Mouse (Mus musculus): ENCODE data around the gene Ctu2. TPM values are rescaled to one million over a fixed set of nuclear protein-coding genes. Genes with fewer than 3 reads are reported as not detected.

Ctu2 gene
- total RNA-seq, 1 experiment from 2014 or later: 10.0 TPM

GRCm38 (mm10) chr8:122442781-122443180 lies 33.2 kb upstream of the Ctu2 start:
- no peak for ATAC-seq (replicated peaks in 1 of 2; ENCODE audit: insufficient read depth in 1 of 2, low FRiP score in 2 of 2, low TSS enrichment in 1 of 2, low read depth in 1 of 2, poor library complexity in 2 of 2, severe bottlenecking in 2 of 2)

DNA sequence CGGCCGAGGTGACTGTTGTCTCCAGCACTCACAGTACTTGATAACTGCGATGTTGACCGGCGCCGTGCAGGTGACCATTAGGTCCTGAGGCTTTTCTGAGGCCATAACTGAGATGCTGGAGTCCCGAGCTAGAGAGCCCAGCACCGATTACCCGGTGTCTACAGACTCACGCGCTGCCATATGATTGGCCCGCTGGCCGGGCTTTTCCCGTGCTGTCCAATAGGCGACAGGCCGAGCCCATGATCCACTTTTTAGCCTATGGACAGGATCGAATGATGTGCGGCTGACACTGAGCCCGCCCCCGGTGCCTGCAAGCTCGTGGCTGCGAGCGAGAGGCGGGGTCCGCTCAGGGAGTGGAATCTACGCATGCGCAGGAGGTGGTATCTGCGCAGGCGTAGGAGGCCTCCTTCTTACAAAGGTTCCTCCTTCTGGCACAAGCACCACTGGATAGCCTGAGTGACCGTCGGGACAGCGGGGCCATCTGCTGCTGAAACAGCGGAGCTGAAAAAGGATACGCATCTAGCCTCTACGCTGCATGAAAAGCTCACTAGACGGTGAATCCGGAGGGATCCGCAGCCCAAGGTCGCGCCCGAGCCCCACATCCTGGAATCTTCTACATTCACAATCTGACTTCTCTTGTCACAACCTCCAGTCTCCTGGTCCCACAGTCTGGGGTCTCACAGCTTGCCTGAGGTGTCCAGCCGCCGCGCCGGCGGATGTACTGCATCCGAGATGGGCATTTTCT lies 32.5 kb upstream of the Ctu2 start, which contains the start of gene Mvd:
Mvd (minus strand) TSS at position 161 of the 745 bp plus-strand sequence.
- ATAC-seq (replicated peaks in 1 of 2; ENCODE audit: insufficient read depth in 1 of 2, low FRiP score in 2 of 2, low TSS enrichment in 1 of 2, low read depth in 1 of 2, poor library complexity in 2 of 2, severe bottlenecking in 2 of 2): peak; percentile 94 to 97

GRCm38 (mm10) chr8:122444058-122444748 lies 31.7 kb upstream of the Ctu2 start:
- peak; percentile 4 to 8; a peak in 1 of 4 replicates for ATAC-seq (replicated peaks in 1 of 2; ENCODE audit: insufficient read depth in 1 of 2, low FRiP score in 2 of 2, low TSS enrichment in 1 of 2, low read depth in 1 of 2, poor library complexity in 2 of 2, severe bottlenecking in 2 of 2)

GRCm38 (mm10) chr8:122445203-122445602 lies 30.7 kb upstream of the Ctu2 start:
- ATAC-seq (replicated peaks in 1 of 2; ENCODE audit: insufficient read depth in 1 of 2, low FRiP score in 2 of 2, low TSS enrichment in 1 of 2, low read depth in 1 of 2, poor library complexity in 2 of 2, severe bottlenecking in 2 of 2): no peak

GRCm38 (mm10) chr8:122451161-122451703 lies 24.7 kb upstream of the Ctu2 start:
- ATAC-seq (replicated peaks in 1 of 2; ENCODE audit: insufficient read depth in 1 of 2, low FRiP score in 2 of 2, low TSS enrichment in 1 of 2, low read depth in 1 of 2, poor library complexity in 2 of 2, severe bottlenecking in 2 of 2): no peak

DNA sequence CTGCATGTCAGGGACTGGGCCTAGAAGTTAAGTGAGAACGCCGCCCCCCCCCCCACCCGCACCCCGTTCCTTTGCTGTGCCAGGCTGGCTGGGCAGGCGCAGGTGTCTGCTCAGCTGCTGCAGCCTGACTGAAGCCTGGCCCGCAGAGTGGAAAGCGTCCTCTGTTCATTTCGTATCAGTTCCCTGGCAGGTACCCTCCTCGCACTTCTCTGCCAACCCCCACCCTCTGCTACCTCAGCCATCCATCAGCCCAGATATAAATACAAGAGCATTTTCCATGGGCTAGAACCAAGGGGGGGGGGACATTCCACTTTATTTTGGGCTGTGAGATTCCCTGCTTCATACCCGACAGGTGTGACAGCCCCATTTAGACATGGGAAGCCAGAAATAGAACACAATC lies 23.8 kb upstream of the Ctu2 start:
- ATAC-seq (replicated peaks in 1 of 2; ENCODE audit: insufficient read depth in 1 of 2, low FRiP score in 2 of 2, low TSS enrichment in 1 of 2, low read depth in 1 of 2, poor library complexity in 2 of 2, severe bottlenecking in 2 of 2): no peak

DNA sequence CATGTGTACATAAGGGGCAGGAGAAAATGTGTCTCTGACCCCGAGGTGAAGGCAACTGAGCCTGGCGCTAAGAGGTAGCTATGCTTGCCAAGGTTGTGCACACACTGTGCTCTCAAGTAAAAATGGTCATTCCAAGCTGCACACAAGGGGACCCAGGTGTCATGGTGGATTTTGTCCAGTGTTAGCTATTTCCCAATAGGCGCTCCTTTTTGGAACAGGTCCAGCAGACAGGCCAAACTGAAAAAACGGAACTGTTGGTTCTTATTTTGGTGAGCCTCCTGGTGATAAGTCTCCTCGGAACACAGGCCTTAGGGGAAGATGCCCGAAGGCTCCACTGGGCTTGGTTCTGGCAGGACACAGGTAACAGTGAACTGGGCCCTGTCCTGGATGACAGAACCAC lies 21.5 kb upstream of the Ctu2 start:
- ATAC-seq (replicated peaks in 1 of 2; ENCODE audit: insufficient read depth in 1 of 2, low FRiP score in 2 of 2, low TSS enrichment in 1 of 2, low read depth in 1 of 2, poor library complexity in 2 of 2, severe bottlenecking in 2 of 2): no peak

GRCm38 (mm10) chr8:122457171-122457570 lies 18.8 kb upstream of the Ctu2 start:
- ATAC-seq (replicated peaks in 1 of 2; ENCODE audit: insufficient read depth in 1 of 2, low FRiP score in 2 of 2, low TSS enrichment in 1 of 2, low read depth in 1 of 2, poor library complexity in 2 of 2, severe bottlenecking in 2 of 2): no peak

DNA sequence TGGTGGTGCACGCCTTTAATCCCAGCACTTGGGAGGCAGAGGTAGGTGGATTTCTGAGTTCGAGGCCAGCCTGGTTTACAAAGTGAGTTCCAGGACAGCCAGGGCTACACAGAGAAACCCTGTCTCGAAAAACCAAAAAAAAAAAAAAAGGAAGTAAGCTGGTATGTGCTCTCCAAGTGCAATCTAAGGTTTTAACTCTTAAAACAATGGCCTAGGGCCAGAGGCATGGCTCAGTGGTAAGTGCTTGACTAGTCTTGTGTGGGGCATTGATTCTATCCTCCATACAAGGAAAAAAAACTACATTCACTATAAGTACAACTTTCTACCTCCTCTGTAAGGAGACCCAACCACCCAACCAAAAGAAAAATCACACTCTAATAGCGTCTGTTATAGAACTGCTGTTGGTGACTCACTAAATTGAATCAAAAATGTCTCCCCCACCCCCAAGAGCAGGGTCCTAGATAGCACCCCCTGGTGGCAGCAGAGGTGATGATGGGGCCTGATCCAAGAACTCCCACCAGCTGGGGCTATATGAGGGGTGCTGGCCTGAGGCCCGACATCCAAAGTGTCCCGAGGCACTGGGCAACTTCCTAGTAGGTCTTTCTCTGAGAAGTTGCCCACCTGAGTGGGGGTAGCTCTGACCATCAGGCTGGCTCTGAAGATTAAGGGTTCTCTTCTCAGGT lies 16.6 kb upstream of the Ctu2 start:
- no peak for ATAC-seq (replicated peaks in 1 of 2; ENCODE audit: insufficient read depth in 1 of 2, low FRiP score in 2 of 2, low TSS enrichment in 1 of 2, low read depth in 1 of 2, poor library complexity in 2 of 2, severe bottlenecking in 2 of 2)

DNA sequence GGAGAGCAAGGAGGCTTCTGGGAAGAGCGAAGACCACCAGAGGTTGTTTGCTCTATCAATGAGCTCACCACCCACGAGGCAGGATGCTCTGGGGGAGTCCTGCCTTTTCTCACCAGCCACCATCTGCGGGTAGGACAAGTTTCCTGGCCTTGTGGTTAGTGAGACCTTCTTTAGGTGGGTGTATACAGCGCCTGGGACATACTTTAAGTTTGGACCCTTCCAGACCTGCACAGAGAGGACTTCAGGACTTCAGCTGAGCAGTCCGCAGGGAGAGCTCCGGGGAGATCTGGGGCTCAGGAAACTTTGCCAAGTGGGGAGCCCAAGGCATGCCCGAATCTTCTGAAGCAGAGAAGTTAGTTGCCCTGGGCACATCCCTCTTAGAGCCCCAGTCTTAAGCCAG lies 16.0 kb upstream of the Ctu2 start:
- no peak for ATAC-seq (replicated peaks in 1 of 2; ENCODE audit: insufficient read depth in 1 of 2, low FRiP score in 2 of 2, low TSS enrichment in 1 of 2, low read depth in 1 of 2, poor library complexity in 2 of 2, severe bottlenecking in 2 of 2)

DNA sequence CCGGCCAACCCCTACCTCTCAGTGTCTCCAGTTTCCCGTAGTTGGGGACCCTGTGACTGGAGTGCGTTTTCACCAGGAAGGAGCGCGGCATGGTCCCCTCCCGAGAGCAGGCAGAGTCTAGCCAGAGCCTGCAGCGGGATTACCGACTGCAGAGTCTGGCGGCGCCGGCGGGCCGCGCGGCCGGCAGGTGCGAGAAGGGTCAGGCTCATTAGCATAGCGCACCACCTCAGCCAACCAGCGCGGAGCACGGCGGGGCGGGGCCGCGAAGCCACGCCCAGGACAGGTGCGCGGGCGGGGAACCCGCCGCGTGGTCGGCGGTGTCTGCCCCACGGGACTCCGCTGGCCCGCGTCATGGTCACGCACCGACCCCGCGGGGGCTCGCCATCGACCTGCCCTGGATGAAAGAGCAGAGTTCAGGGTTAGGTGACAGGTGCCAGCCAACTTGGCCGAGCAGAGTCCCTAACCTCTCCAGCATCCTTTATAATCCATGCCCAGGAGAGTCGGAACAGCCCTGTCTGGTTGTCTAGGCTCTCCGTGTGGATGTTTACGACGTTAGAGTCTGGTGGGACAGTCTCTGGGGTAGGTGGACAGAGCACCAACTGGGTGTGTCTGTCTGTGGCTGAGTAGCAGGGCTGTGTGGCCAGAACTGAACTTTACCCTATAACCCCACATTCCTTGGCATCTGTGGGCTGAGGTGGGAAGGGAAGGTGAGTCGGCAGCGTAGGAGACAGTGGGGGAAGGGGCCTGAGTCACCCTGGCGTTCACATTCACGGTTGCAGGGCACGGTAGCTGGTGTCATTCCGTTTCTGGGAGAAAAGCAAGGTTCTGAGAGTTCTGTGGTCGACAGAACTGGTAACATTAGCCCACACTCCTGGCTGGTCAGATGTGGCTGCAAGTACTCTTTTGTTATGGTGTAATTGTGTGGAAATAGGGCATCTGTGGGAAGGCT lies 15.1 kb upstream of the Ctu2 start, which contains the start of gene Snai3:
Snai3 (minus strand) TSS at position 210 of the 949 bp plus-strand sequence.
- peak; percentile 32 to 35; a peak in 3 of 4 replicates for ATAC-seq (replicated peaks in 1 of 2; ENCODE audit: insufficient read depth in 1 of 2, low FRiP score in 2 of 2, low TSS enrichment in 1 of 2, low read depth in 1 of 2, poor library complexity in 2 of 2, severe bottlenecking in 2 of 2)

DNA sequence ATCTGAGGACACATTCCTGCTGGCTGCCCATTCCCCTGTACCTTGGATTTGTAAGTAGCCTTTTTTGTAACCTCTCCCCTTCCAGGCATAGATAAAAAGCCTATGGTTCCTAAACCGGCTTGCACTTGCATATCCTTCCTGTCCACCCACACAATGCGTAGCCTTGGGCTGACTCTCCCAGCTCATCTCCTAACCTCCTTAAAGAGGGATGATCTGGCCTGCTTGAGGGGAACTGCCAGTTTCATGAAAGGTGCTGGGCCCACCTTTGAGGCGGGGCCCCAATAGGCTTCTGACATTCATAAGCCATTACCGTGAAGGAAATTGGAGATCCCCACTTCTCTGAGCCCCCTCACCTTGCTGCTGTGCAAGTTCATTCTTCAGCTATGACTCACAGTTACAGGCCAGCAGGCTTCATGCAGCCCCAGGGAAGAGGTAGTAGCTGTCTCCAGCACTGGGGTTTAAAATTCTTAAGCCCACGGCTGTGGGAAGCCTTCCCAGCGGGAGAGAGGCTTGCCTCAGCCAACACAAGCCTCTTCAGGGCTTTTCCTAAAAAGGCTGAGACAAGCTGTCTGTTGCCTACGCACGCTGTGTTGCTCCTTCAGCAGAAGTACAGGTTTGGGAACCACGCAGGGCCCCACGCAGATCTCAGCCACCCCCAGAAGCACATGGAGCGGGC lies 14.3 kb upstream of the Ctu2 start:
- no peak for ATAC-seq (replicated peaks in 1 of 2; ENCODE audit: insufficient read depth in 1 of 2, low FRiP score in 2 of 2, low TSS enrichment in 1 of 2, low read depth in 1 of 2, poor library complexity in 2 of 2, severe bottlenecking in 2 of 2)

DNA sequence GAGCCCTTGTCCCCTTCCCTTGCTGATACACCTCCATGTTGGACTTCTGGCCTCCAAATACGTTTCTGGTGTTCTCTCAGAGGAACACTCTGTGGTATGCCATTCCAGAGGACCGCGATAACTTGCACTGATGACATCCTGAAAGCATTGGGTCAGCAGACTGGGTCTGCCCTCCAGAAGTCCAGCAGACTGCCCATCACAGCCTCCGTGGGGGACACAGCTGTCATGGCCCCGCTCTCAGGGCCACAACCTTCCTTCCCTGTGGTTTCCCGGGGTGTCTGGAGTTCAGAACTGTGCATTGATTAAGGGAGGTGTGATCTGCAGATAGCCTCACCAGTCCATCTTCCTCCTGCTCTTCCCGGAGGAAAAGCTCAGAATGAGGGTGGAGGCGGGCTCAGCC lies 13.4 kb upstream of the Ctu2 start:
- no peak for ATAC-seq (replicated peaks in 1 of 2; ENCODE audit: insufficient read depth in 1 of 2, low FRiP score in 2 of 2, low TSS enrichment in 1 of 2, low read depth in 1 of 2, poor library complexity in 2 of 2, severe bottlenecking in 2 of 2)

DNA sequence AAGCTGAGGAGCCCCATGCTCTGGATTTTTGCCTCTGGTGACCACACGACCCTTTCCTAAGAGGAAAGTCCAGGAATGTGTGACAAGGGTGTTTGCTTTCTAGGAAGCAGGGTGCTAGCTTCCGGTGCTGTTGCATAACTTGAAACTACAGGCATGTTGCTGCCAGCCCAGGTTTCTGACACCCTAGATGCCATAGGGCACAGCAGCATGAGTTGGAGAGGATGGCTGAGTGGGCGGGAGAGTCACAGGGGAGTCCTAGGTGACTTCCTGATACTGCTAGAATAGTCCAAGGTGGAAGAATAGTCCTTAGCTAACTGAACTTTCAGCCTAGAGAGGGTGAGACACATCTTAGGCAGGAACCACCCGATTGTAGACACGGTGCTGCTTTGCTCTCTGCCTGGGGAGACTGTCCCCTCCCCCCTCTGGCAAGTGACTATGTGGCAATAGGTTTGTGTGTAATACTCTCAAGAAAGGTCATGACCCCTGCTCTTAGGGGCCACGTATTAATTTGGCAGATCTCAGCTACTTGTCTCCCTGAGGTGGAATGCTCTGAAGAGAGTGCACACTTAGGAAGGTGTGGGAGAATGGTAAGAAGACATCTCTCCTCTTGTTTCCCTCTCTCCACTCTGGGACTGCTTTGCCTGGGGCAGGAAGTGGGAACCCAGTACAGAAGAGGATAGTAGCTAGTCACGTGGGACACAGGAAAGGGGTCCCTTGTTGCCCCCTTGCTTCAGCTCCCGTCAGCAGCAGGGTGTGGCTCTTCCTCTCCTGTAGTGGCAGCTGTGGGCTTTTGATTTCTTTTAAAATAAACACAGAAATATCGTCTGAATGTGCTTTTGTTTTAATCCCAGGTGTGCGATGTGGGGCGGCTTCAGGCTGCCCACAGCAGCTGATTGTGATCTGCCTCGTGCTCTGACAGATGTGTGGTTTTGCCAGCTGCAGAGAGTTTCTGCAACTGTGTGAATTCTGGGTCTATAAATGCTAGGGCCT lies 12.0 kb upstream of the Ctu2 start:
- ATAC-seq (replicated peaks in 1 of 2; ENCODE audit: insufficient read depth in 1 of 2, low FRiP score in 2 of 2, low TSS enrichment in 1 of 2, low read depth in 1 of 2, poor library complexity in 2 of 2, severe bottlenecking in 2 of 2): no peak; a peak in 1 of 4 replicates

DNA sequence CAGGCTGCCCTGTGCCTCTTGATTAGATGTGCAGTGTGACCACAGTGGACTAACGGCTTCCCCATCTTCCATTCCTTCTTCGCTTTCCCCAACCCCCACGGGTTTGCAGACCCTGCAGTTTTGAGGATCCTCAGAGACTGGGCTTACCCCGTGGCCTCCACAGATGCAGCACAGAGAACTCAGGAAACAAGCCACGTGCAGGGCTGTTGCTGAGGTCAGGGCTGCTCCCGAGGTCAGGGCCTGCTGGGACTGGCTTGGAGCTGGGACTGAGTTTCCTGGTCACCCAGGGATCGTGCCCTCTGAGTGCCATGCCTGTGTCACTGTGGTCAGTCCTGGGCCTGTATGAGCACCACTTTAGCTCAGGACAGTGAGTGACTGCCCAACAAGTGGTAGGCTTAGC lies 11.0 kb upstream of the Ctu2 start:
- no peak for ATAC-seq (replicated peaks in 1 of 2; ENCODE audit: insufficient read depth in 1 of 2, low FRiP score in 2 of 2, low TSS enrichment in 1 of 2, low read depth in 1 of 2, poor library complexity in 2 of 2, severe bottlenecking in 2 of 2)
